Mouse (Mus musculus) liver, postnatal 0 days (tissue): ENCODE measurements around the gene Dnajb8. TPM values are rescaled to one million over a fixed set of nuclear protein-coding genes. Genes with fewer than 3 reads are reported as not detected.
A peak's percentile ranks its signal among the peaks of the same experiment; 100 is the strongest.

Source experiments
- ATAC-seq: fragments of 200-750 bp; cut with Nextera tagmentation; 2 replicates; pipeline ENCODE4 v1.8.0; 2017; ENCODE audit warnings: mild to moderate bottlenecking, moderate library complexity
- DNase-seq: peaks from one replicate; pipeline ENCODE4 v3.0.0-alpha.2; 2016
- H3K27ac ChIP-seq: fragments of 300-500 bp; sonication (generic); 2 replicates; pipeline ENCODE4 v1.5.1; 2014; ENCODE audit warnings: antibody characterized with exemption, moderate library complexity, mild to moderate bottlenecking, low read depth
- H3K27me3 ChIP-seq: fragments of 300-500 bp; sonication (generic); 2 replicates; pipeline ENCODE4 v1.6.1; 2014; ENCODE audit warnings: low read length, control low read depth, mixed read lengths; ENCODE audit not compliant: insufficient read depth
- H3K36me3 ChIP-seq: fragments of 300-500 bp; sonication (generic); replicated peaks from 2 replicates; pipeline ENCODE4 v1.6.1; 2014; ENCODE audit warnings: mild to moderate bottlenecking, control low read depth, low read length, moderate library complexity, mixed read lengths; ENCODE audit not compliant: insufficient read depth
- H3K4me1 ChIP-seq: fragments of 300-500 bp; sonication (generic); 2 replicates; pipeline ENCODE4 v1.6.1; 2014; ENCODE audit warnings: antibody characterized with exemption, mild to moderate bottlenecking, control low read depth; ENCODE audit not compliant: insufficient read depth
- H3K4me2 ChIP-seq: fragments of 300-500 bp; sonication (generic); 2 replicates; pipeline ENCODE4 v1.6.1; 2014; ENCODE audit warnings: low read depth, mild to moderate bottlenecking, low read length, moderate library complexity, mixed read lengths
- H3K4me3 ChIP-seq: fragments of 300-500 bp; sonication (generic); 2 replicates; pipeline ENCODE4 v1.5.1; 2014; ENCODE audit warnings: low read depth, low read length
- H3K9ac ChIP-seq: fragments of 300-500 bp; sonication (generic); replicated peaks from 2 replicates; pipeline ENCODE4 v1.6.1; 2014; ENCODE audit warnings: mild to moderate bottlenecking, moderate library complexity
- H3K9me3 ChIP-seq: fragments of 300-500 bp; sonication (generic); 2 replicates; pipeline ENCODE4 v1.6.1; 2016; ENCODE audit warnings: mild to moderate bottlenecking, control low read depth, low read length, mixed read lengths
- CTCF ChIP-seq: sonication (generic); IDR thresholded peaks from 2 replicates; pipeline ENCODE4 v1.5.1; 2016; ENCODE audit warnings: antibody characterized with exemption, low read depth
- EP300 ChIP-seq: IDR thresholded peaks from 2 replicates; pipeline ENCODE4 v1.6.1; 2016; ENCODE audit warnings: antibody characterized with exemption, low read depth, mild to moderate bottlenecking
- WGBS: fragments of 180-500 bp; shearing (Covaris S2); extraction: QIAGEN DNeasy Blood & Tissue Kit; methylation state at CpG from one replicate; pipeline ENCODE4 v1.1.7; 2014; ENCODE audit not compliant: insufficient replicate concordance; 5-methylcytosine and 5-hydroxymethylcytosine counted together
- polyA plus RNA-seq: library from polyadenylated mRNA; unstranded; fragments of >200 nt; fragmentation: Nextera tagmentation; extraction: Ambion mirVana; gene quantifications from 2 replicates; pipeline ENCODE4 v1.2.1, GENCODE M21; 2015

Dnajb8 gene
- polyA plus RNA-seq, 1 experiment from 2014 or later: not detected

GRCm38 (mm10) chr6:88235461-88235860, 13.4 kb downstream of the Dnajb8 start:
- H3K4me2 ChIP-seq: no peak overlapping the region
- H3K27ac ChIP-seq: no peak overlapping the region
- no peak for ATAC-seq
- DNase-seq: no peak
- H3K9ac ChIP-seq: no peak overlapping the region
- peaks cover 23% of the 10 kb centered on the region for H3K27me3 ChIP-seq
- peaks cover 3% of the 10 kb centered on the region; the same call in 1 of the 2 replicates for H3K4me1 ChIP-seq
- TF ChIP-seq EP300 (no peak), CTCF (no peak)
- H3K4me3 ChIP-seq: no peak overlapping the region
- WGBS: 40% methylated on average over 8 of the region's 8 CpGs
- no peaks in the 10 kb centered on the region for H3K9me3 ChIP-seq
- no peaks in the 10 kb centered on the region for H3K36me3 ChIP-seq

- H3K4me2 ChIP-seq: no peak overlapping the region
These were observed 13.9 kb downstream of the Dnajb8 start for GRCm38 (mm10) chr6:88235983-88236382.

GRCm38 (mm10) chr6:88236513-88236912, 14.4 kb downstream of the Dnajb8 start:
- ATAC-seq: no peak
- peaks cover 3% of the 10 kb centered on the region; the same call in 1 of the 2 replicates for H3K4me1 ChIP-seq
- DNase-seq: no peak
- peaks cover 23% of the 10 kb centered on the region for H3K27me3 ChIP-seq
- H3K27ac ChIP-seq: no peak overlapping the region
- no peak overlapping the region for H3K9ac ChIP-seq
- H3K36me3 ChIP-seq: no peaks in the 10 kb centered on the region
- 28% methylated on average over 7 of the region's 7 CpGs for WGBS
- no peak overlapping the region for H3K4me2 ChIP-seq
- TF ChIP-seq EP300: no peak
- TF ChIP-seq CTCF: no peak
- no peak overlapping the region for H3K4me3 ChIP-seq
- no peaks in the 10 kb centered on the region for H3K9me3 ChIP-seq

More at GRCm38 (mm10) chr6:88235983-88236382, 13.9 kb downstream of the Dnajb8 start:
- ATAC-seq: no peak
- no peak for DNase-seq
- 15% methylated on average over 17 of the region's 17 CpGs for WGBS
- no peak overlapping the region for H3K4me3 ChIP-seq
- no peaks in the 10 kb centered on the region for H3K9me3 ChIP-seq
- no peak overlapping the region for H3K9ac ChIP-seq
- H3K4me1 ChIP-seq: peaks cover 3% of the 10 kb centered on the region; the same call in 1 of the 2 replicates
- H3K27me3 ChIP-seq: peaks cover 23% of the 10 kb centered on the region
- TF ChIP-seq EP300 (no peak), CTCF (no peak)
- no peak overlapping the region for H3K27ac ChIP-seq
- H3K36me3 ChIP-seq: no peaks in the 10 kb centered on the region

GRCm38 (mm10) chr6:88242604-88243003, 20.5 kb downstream of the Dnajb8 start:
- peak; percentile 83 for TF ChIP-seq CTCF
- TF ChIP-seq EP300: no peak
- DNase-seq: peak; percentile 75
- 2% methylated on average over 15 of the region's 15 CpGs for WGBS
- no peak overlapping the region for H3K4me3 ChIP-seq
- ATAC-seq: peak; percentile 84
- H3K27me3 ChIP-seq: no peaks in the 10 kb centered on the region
- no peaks in the 10 kb centered on the region for H3K9me3 ChIP-seq
- H3K4me2 ChIP-seq: no peak overlapping the region
- H3K36me3 ChIP-seq: no peaks in the 10 kb centered on the region
- no peak overlapping the region for H3K27ac ChIP-seq
- H3K4me1 ChIP-seq: no peaks in the 10 kb centered on the region
- H3K9ac ChIP-seq: no peak overlapping the region

- no peaks in the 10 kb centered on the region for H3K36me3 ChIP-seq
- no peak overlapping the region for H3K27ac ChIP-seq
- H3K9me3 ChIP-seq: no peaks in the 10 kb centered on the region
- H3K9ac ChIP-seq: no peak overlapping the region
- no peak overlapping the region for H3K4me3 ChIP-seq
- DNase-seq: peak; percentile 67
- peaks cover 17% of the 10 kb centered on the region for H3K4me1 ChIP-seq
- ATAC-seq: no peak
- WGBS: 81% methylated on average over 1 of the region's 1 CpGs
- no peaks in the 10 kb centered on the region for H3K27me3 ChIP-seq
- H3K4me2 ChIP-seq: no peak overlapping the region
- no peak for TF ChIP-seq CTCF
- no peak for TF ChIP-seq EP300
These were observed 27.2 kb downstream of the Dnajb8 start for GRCm38 (mm10) chr6:88249231-88249630.

GRCm38 (mm10) chr6:88251396-88251795, 29.3 kb downstream of the Dnajb8 start:
- no peaks in the 10 kb centered on the region for H3K36me3 ChIP-seq
- peaks cover 38% of the 10 kb centered on the region for H3K4me1 ChIP-seq
- H3K9me3 ChIP-seq: no peaks in the 10 kb centered on the region
- H3K4me3 ChIP-seq: no peak overlapping the region
- no peak for TF ChIP-seq EP300
- no peak for TF ChIP-seq CTCF
- WGBS: 88% methylated on average over 1 of the region's 1 CpGs
- no peak overlapping the region for H3K27ac ChIP-seq
- H3K4me2 ChIP-seq: no peak overlapping the region
- no peaks in the 10 kb centered on the region for H3K27me3 ChIP-seq
- H3K9ac ChIP-seq: no peak overlapping the region
- no peak for DNase-seq
- peak; percentile 37 for ATAC-seq
